18 mouse cellular contexts compared by ENCODE assay signal in genomic region chr9:94292147-94292546, GRCm38 (mm10).
DNase-seq lines count a peak whose midpoint lies in the region; ATAC-seq lines count a peak whose summit lies in the region.
"Had no signal": no experiment of that assay in that cellular context is flagged by ENCODE, and none has a peak within 500 bp of the region (broad histone marks: within the 10 kb centered on the region; RNA-seq: fewer than 3 reads in every experiment).

No protein-coding gene starts in this region.

- peak; percentile 98 for ATAC-seq in frontal cortex, adult (ENCODE audit: low TSS enrichment)
- ATAC-seq: forebrain, embryonic 14.5 days; forebrain, embryonic 16.5 days had no signal

- DNase-seq in frontal cortex, postnatal 25 days (ENCODE audit: low spot score in 2 of 2), result no peak
- DNase-seq in 3134 (ENCODE audit: extremely low read depth, insufficient read length, low spot score), result peak; percentile 9
- peak; percentile 4 for DNase-seq in 416B (ENCODE audit: low read depth)
- peak; percentile 78 for DNase-seq in brain, adult 2 months (ENCODE audit: low read depth, low spot score)
- no peak for DNase-seq in cerebellum, postnatal 10 days
- no peak for DNase-seq in Muller cell, postnatal 12 days (ENCODE audit: inconsistent ontology term)
- DNase-seq: adrenal gland, adult 2 months; adrenal gland, postnatal 10 days; adrenal gland, postnatal 25 days; cerebellum, adult 11-12 months; cerebellum, adult 2 months; cerebellum, adult 9-10 months; cerebellum, postnatal 14 days; cerebellum, postnatal 36 days; embryo, embryonic 11 days had no signal

Comparison
In these comparisons a context has a peak if more than half of its experiments do, and no peak if none do; other contexts are left out.
1. DNase-seq: peak in 3134 (single experiment), 416B (single experiment) and brain, adult 2 months (single experiment); none in frontal cortex, postnatal 25 days (0 of 2), cerebellum, postnatal 10 days (0 of 2) and Muller cell, postnatal 12 days (single experiment).